Mouse (Mus musculus): ENCODE data around the gene Ankle2. TPM values are rescaled to one million over a fixed set of nuclear protein-coding genes. Genes with fewer than 3 reads are reported as not detected.

Ankle2 gene
- total and polyA plus RNA-seq, 3 experiments: 6.7 to 32.7 (median 27.5) TPM

DNA sequence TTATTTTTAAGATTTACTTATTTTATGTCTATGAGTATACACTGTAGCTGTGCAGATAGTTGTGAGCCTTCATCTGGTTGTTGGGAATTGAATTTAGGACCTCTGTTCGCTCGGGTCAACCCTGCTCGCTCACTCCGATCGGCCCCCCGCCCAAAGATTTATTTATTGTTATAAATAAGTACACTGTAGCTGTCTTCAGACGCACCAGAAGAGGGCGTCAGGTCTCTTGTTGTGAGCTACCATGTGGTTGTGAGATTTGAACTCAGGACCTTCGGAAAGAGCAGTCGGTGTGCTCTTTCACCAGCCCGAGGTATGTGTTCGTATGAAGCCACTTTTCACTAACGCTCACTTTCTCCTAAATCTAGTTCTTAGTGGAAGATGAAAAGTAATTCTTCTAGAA lies 834 bp downstream of the Ankle2 start:
- 37% methylated on average over 13 of the region's 13 CpGs for WGBS

DNA sequence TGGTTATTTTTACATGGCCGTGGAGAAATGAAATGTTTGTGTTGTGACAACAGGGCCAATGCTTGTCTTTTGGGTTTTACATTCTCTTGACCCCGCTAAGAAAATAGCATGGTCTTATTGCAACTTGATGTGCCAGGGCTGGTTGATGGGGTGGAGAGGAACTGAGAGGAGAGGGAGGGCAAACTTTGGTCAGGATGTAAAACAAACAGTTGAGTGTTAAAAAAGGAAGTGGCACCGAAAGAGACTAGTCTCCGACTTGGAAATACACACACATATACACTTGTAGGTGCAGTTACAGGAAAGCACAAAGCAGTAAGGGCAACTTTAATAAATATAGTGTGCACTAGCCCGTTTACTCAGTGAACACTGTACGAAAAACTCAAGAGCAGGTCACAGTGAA lies 1.5 kb downstream of the Ankle2 start:
- Histone ChIP-seq H3K27me3 (ENCODE audit: control insufficient read depth, insufficient read depth, low read length) (no peaks in the 10 kb centered on the region), H3K4me1 (ENCODE audit: control insufficient read depth, insufficient read depth, low read length) (peaks cover 2% of the 10 kb centered on the region), H3K4me3 (no peak overlapping the region), H3K27ac (no peak overlapping the region), H3K9ac (ENCODE audit: low read depth, low read length) (no peak overlapping the region), H3K36me3 (ENCODE audit: control insufficient read depth, insufficient read depth, low read length) (peaks cover 6% of the 10 kb centered on the region), H3K79me2 (replicated peaks; ENCODE audit: control insufficient read depth, insufficient read depth, low read length) (peaks cover 2% of the 10 kb centered on the region)
- WGBS: 63% methylated on average over 6 of the region's 6 CpGs
- intact Hi-C loops (cut with DNase I): loop anchor here (2.0 kb wide), 1 partner anchor 36 kb away; the partner anchor contains the start of gene Pgam5
- DNase-seq: no peak
- TF ChIP-seq CTCF (IDR thresholded peaks at IDR 0.05): no peak
- no peak for TF ChIP-seq EP300 (IDR thresholded peaks at IDR 0.05; ENCODE audit: insufficient read depth, low read depth, low read length)
- TF ChIP-seq POLR2A (IDR thresholded peaks at IDR 0.05; ENCODE audit: insufficient read depth, low read depth, low read length): no peak

More for the DNA sequence above, 834 bp downstream of the Ankle2 start:
- TF ChIP-seq POLR2A (IDR thresholded peaks at IDR 0.05; ENCODE audit: insufficient read depth, low read depth, low read length) (no peak), EP300 (IDR thresholded peaks at IDR 0.05; ENCODE audit: insufficient read depth, low read depth, low read length) (no peak), CTCF (IDR thresholded peaks at IDR 0.05) (no peak; the same call in 1 of the 2 replicates)
- peak overlapping the region; percentile 92 for H3K27ac ChIP-seq
- H3K36me3 ChIP-seq (ENCODE audit: control insufficient read depth, insufficient read depth, low read length): peaks cover 6% of the 10 kb centered on the region
- no peak overlapping the region; the same call in 1 of the 2 replicates for H3K9ac ChIP-seq (ENCODE audit: low read depth, low read length)
- peak overlapping the region; percentile 99 for H3K4me3 ChIP-seq
- no peaks in the 10 kb centered on the region for H3K27me3 ChIP-seq (ENCODE audit: control insufficient read depth, insufficient read depth, low read length)
- H3K4me1 ChIP-seq (ENCODE audit: control insufficient read depth, insufficient read depth, low read length): peaks cover 2% of the 10 kb centered on the region
- no peak for DNase-seq
- intact Hi-C loops (cut with DNase I): loop anchor here (2.0 kb wide), 1 partner anchor 37 kb away; the partner anchor contains the start of gene Pgam5
- peaks cover 2% of the 10 kb centered on the region for H3K79me2 ChIP-seq (replicated peaks; ENCODE audit: control insufficient read depth, insufficient read depth, low read length)

DNA sequence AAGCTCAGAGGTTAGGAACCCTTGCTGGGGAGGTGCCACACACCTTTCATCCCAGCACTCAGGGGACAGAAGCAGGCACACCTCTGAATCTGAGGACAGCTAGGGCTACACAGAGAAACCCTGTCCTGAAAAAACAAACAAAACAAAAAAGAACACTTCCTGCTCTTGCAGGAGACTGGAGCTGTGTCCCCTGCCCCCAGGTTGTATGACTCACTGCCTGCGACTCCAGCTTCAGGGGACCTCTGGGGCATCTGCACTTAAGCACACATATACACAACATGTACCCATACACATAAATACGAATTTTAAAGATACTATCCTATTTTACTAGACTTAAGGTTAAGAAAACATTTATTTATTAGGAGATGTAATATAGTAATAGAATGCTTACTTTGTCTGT lies 13.3 kb downstream of the Ankle2 start:
- no peaks in the 10 kb centered on the region for H3K4me1 ChIP-seq (ENCODE audit: control insufficient read depth, insufficient read depth, low read length)
- H3K27ac ChIP-seq: no peak overlapping the region
- TF ChIP-seq POLR2A (IDR thresholded peaks at IDR 0.05; ENCODE audit: insufficient read depth, low read depth, low read length): no peak
- TF ChIP-seq EP300 (IDR thresholded peaks at IDR 0.05; ENCODE audit: insufficient read depth, low read depth, low read length): no peak
- TF ChIP-seq CTCF (IDR thresholded peaks at IDR 0.05): no peak
- no peaks in the 10 kb centered on the region for H3K27me3 ChIP-seq (ENCODE audit: control insufficient read depth, insufficient read depth, low read length)
- intact Hi-C loops (cut with DNase I): no loop called here
- WGBS: 72% methylated on average over 2 of the region's 2 CpGs
- peaks cover 6% of the 10 kb centered on the region for H3K36me3 ChIP-seq (ENCODE audit: control insufficient read depth, insufficient read depth, low read length)
- DNase-seq: no peak
- H3K79me2 ChIP-seq (replicated peaks; ENCODE audit: control insufficient read depth, insufficient read depth, low read length): peaks cover 3% of the 10 kb centered on the region; the same call in 1 of the 2 replicates
- H3K9ac ChIP-seq (ENCODE audit: low read depth, low read length): no peak overlapping the region
- no peak overlapping the region for H3K4me3 ChIP-seq

DNA sequence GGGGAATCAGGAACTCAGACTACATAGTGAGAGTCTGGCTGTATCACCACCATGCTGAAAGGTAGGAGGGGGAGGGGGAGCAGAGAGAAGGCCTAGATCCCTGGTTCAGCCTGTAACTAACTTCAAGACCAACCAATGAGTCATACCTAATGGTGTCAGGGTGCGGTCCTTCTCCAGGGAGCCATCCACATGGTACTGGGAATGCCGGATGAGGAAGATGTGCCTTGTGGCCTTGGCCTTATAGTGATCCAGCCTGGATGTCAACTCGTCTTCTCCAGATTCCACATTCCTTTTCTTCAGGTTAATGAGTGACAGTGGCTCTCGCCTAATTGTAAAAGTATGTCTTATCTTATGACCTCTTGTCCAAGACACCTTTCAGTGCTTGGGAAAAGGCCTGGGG lies 36.1 kb downstream of the Ankle2 start:
- Histone ChIP-seq H3K4me1 (ENCODE audit: control insufficient read depth, insufficient read depth, low read length) (peaks cover 5% of the 10 kb centered on the region), H3K27ac (no peak overlapping the region), H3K79me2 (replicated peaks; ENCODE audit: control insufficient read depth, insufficient read depth, low read length) (peaks cover 5% of the 10 kb centered on the region), H3K27me3 (ENCODE audit: control insufficient read depth, insufficient read depth, low read length) (no peaks in the 10 kb centered on the region), H3K36me3 (ENCODE audit: control insufficient read depth, insufficient read depth, low read length) (no peaks in the 10 kb centered on the region), H3K4me3 (no peak overlapping the region), H3K9ac (ENCODE audit: low read depth, low read length) (no peak overlapping the region)
- no peak for DNase-seq
- 88% methylated on average over 4 of the region's 4 CpGs for WGBS
- intact Hi-C loops (cut with DNase I): no loop called here
- TF ChIP-seq CTCF (IDR thresholded peaks at IDR 0.05) (no peak), EP300 (IDR thresholded peaks at IDR 0.05; ENCODE audit: insufficient read depth, low read depth, low read length) (no peak), POLR2A (IDR thresholded peaks at IDR 0.05; ENCODE audit: insufficient read depth, low read depth, low read length) (no peak)

DNA sequence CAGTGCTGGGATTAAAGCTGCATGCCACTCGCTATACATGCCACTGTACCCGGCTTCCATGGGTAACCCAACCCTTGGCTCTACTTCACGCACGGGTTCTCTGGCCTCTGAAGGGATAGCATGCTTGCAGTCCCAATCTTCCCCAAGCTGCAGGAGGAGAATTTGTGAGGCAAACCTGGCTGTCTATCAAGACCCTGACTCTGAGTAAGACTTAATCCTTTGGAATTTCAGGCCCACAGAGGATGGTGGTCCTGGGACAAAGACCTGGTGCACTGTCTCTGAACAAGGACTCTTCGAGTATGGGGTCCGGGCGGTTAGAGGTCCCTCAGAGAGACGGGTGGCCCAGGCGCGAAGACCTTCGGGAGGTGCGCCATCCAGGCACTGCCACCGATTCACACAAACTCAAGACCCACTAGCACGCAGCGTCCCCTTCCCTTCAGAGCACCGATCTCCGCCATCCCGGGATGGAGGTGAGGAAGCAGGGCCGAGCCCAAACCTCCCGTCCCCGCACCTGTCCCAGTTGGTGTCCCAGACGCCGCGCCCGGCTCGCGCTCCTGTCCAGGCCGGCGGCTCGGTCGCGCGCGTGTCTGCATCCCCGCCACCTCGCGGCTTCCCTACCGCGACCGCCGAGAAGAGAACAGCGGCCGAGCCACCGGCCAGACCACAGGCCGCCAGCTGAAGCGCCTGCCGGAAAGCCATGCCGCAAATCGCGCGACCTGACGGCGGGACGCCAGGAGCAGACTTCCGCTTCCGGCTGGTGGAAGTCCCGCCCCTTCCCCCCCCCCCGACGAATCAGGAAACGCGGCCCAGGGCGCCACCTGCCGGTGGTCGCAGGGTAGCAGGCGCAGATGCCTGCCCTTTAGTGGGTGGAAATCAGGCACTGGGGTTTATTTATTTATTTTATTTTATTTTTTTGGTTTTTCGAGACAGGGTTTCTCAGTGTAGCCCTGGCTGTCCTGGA lies 38.6 kb downstream of the Ankle2 start, which contains the start of gene Pgam5:
Gene Pgam5, minus strand, starts transcription at position 773 of the 961 bp plus-strand sequence.
- peaks cover 5% of the 10 kb centered on the region for H3K4me1 ChIP-seq (ENCODE audit: control insufficient read depth, insufficient read depth, low read length)
- WGBS: under 1% methylated on average over 66 of the region's 66 CpGs
- intact Hi-C loops (cut with DNase I): loop anchor here (1.0 to 2.0 kb wide), 2 partner anchors 17 to 37 kb away; partner anchors contain the start of genes Pole and Pxmp2

More for the DNA sequence above, 38.6 kb downstream of the Ankle2 start, which contains the start of gene Pgam5:
- TF ChIP-seq CTCF (IDR thresholded peaks at IDR 0.05) (peak; percentile 85), EP300 (IDR thresholded peaks at IDR 0.05; ENCODE audit: insufficient read depth, low read depth, low read length) (0 out of 2 replicates have a peak, but pooled peaks have one; percentile 7), POLR2A (IDR thresholded peaks at IDR 0.05; ENCODE audit: insufficient read depth, low read depth, low read length) (peak; percentile 74)
- peak within 1 kb of the TSS; percentile 65 for H3K4me3 ChIP-seq
- peak; percentile 90 to 91 for DNase-seq
- peaks cover 5% of the 10 kb centered on the region for H3K79me2 ChIP-seq (replicated peaks; ENCODE audit: control insufficient read depth, insufficient read depth, low read length)
- H3K36me3 ChIP-seq (ENCODE audit: control insufficient read depth, insufficient read depth, low read length): no peaks in the 10 kb centered on the region
- peak within 1 kb of the TSS; percentile 80 for H3K27ac ChIP-seq
- peak within 1 kb of the TSS; percentile 96 for H3K9ac ChIP-seq (ENCODE audit: low read depth, low read length)
- no peaks in the 10 kb centered on the region for H3K27me3 ChIP-seq (ENCODE audit: control insufficient read depth, insufficient read depth, low read length)
